Mouse (Mus musculus): ENCODE results near the gene Grid2. TPM values are rescaled to one million over a fixed set of nuclear protein-coding genes. Genes with fewer than 3 reads are reported as not detected.

Gene Grid2
- not detected in 4 replicates for total RNA-seq (2023)

DNA sequence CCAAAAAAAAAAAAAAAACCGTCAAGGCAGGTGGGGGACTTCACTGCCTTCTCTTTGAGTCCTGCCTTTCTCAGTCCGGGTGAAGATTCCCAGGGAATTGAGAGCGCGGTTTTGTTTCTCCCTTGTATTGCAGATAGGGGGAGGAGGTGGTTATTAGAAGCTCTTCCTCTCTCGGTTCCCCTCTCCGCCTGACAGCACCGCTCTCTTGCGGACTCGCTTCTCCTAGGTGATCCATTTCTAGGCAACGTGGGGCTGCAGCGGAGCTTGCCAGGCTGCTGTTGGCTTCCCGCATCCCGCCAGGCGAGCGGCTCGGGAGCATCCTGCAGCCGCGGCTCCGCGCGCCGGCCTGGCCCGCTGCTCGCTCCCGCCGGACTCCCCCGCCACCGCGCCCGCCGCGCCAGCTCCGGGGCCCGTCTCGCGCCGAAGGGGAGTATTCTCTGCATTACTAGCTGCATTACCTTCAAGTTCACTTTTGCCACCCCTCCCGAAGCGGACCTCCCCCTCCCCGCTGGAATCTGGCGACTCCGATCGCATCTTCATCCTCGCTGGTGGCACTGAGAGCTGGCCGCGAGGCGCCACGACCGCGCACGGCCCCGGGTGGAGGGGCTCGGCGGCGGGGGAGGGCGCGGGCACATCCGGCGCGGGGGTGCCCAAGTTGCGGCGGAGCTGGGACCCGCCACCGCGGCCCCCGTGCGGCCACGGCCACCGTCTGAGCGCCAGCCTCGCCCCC, at the start of gene Grid2:
Gene Grid2 (plus strand): TSS at position 51 of the 730 bp plus-strand sequence.

DNA sequence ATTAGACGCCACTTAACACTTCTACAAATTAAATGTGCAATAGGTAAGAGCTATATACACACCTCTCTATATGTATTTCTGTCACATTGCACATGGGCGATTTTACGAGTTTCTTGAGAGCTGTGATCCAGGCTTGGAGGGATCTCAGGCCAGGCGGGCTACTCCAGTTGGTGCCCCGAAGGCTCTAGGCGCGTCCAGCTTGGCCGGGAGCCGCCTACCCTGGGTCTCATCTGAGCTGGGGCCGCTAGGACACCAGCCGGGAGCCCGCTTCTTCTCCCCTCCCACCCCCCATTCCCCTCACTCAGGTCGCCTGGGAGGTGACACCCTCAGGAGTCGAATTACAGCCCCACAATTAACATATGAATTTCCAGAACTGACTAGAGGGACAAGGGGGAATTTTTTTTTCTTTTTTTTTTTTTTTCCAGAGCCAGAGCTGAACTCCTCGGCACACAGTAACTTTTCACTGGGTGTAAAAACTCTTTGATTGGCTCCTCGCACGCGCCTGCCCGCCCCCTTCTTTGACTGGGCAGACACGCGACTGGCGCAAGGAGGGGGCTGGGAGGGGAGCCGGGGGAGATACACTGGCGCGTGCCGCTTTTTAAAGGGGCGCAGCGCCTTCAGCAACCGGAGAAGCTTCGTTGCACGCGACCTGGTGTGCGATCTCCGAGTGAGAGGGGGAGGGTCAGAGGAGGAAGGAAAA, 1473.0 kb downstream of the Grid2 start, which contains the start of gene Atoh1:
Gene Atoh1 (plus strand): TSS at position 627 of the 700 bp plus-strand sequence.

Data from B cell, adult 62 days (primary cell).